Mouse (Mus musculus): ENCODE data around the gene Rab19. TPM values are rescaled to one million over a fixed set of nuclear protein-coding genes. Genes with fewer than 3 reads are reported as not detected.

Gene Rab19
- polyA plus RNA-seq, 1 experiment from 2014 or later, result 6.1 TPM

DNA sequence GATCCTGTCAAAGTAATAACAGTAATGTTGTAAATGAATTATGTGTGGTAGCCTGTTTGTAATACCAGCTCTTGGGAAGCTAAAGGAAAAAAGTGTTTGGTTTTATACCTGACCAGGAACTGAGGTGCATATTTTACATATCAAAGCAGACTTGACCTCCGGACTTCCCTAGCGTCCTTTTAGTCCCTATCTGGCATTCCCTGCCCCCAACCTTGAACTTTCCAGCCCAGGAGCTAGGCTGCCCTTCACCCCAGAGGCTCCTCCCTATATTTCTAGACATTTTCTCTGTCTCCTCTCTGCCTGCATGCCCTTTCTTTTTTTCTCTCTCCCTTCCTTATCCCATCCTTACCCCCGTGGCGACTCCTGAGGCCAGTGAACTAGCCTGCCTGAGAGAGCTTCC is 39.9 kb downstream of the Rab19 start:
- Histone ChIP-seq H3K9me3 (no peaks in the 10 kb centered on the region), H3K27ac (no peak overlapping the region), H3K27me3 (replicated peaks) (no peaks in the 10 kb centered on the region; the same call in 1 of the 2 replicates), H3K4me3 (replicated peaks) (no peak overlapping the region), H3K36me3 (no peaks in the 10 kb centered on the region), H3K4me1 (replicated peaks) (no peaks in the 10 kb centered on the region; the same call in 1 of the 2 replicates), H3K4me2 (replicated peaks) (no peak overlapping the region), H3K9ac (no peak overlapping the region)
- 47% methylated on average over 4 of the region's 4 CpGs for WGBS
- no peak for ATAC-seq

DNA sequence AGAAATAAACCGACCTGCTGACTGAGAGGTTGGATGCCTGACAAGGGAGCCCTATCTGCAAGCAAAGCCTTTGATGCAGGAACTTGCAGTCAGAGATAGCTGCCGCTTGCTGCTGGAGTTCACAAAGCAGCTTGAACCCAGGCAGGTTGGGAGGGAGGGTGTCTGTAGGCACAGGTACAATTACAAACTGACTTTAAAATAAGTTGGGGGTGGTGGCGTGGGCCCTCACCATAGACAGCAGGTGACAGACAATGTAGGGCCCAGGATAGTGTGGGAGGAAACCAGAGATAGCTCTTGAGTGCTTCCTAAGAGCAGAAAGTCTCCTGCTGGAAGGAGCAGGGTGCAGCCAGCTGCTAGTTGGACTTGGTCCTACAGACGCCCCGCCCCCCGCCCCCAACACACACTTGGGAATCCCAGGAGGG is 42.2 kb downstream of the Rab19 start:
- H3K27ac ChIP-seq, result no peak overlapping the region
- no peaks in the 10 kb centered on the region for H3K9me3 ChIP-seq
- ATAC-seq, result no peak
- H3K4me2 ChIP-seq (replicated peaks), result no peak overlapping the region
- 54% methylated on average over 6 of the region's 6 CpGs for WGBS
- no peaks in the 10 kb centered on the region for H3K36me3 ChIP-seq
- no peaks in the 10 kb centered on the region; the same call in 1 of the 2 replicates for H3K27me3 ChIP-seq (replicated peaks)
- no peaks in the 10 kb centered on the region; the same call in 1 of the 2 replicates for H3K4me1 ChIP-seq (replicated peaks)
- H3K4me3 ChIP-seq (replicated peaks), result no peak overlapping the region
- no peak overlapping the region for H3K9ac ChIP-seq

DNA sequence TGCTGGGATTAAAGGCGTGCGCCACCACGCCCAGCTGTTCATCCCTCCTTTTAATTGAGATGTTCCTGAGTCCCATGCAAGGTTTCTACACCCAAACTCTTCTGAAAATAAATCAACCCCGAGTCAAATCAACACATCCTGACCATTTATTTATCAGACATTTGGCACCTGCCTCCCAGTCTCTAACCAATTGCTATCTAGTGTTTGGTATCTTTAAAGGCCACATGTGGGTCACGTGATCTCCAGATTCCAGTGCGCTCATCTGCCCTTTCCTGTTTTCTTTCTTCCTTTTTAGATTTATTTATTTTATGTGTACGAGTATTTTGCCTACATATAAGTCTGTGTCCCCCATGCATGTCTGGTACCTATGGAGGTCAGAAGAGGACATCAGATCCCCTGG is 42.7 kb downstream of the Rab19 start:
- no peaks in the 10 kb centered on the region; the same call in 1 of the 2 replicates for H3K4me1 ChIP-seq (replicated peaks)
- no peak overlapping the region for H3K4me3 ChIP-seq (replicated peaks)
- H3K36me3 ChIP-seq, result no peaks in the 10 kb centered on the region
- no peak overlapping the region for H3K9ac ChIP-seq
- no peaks in the 10 kb centered on the region for H3K9me3 ChIP-seq
- no peak overlapping the region for H3K27ac ChIP-seq
- no peaks in the 10 kb centered on the region; the same call in 1 of the 2 replicates for H3K27me3 ChIP-seq (replicated peaks)
- no peak overlapping the region for H3K4me2 ChIP-seq (replicated peaks)
- 92% methylated on average over 7 of the region's 7 CpGs for WGBS
- no peak for ATAC-seq

DNA sequence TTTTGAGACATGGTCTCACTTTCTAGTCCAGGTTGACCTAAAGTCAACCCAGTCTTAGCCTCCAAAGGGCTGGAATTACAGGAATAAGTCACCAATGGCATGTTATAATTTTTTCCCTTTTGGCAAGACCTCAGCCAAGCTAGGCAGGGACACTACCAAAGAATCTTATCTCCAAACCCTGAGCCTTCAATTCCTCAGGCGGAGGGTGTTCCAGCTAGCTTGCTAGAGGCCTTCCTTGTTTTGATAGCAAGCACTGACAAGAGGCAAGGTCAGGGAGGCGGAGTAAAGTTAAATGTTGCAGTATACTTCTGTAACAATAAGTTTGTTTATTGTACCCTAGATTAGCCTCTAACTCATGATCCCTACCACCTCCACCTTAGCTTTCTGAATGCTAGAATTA is 44.2 kb downstream of the Rab19 start:
- H3K27me3 ChIP-seq (replicated peaks), result no peaks in the 10 kb centered on the region; the same call in 1 of the 2 replicates
- no peaks in the 10 kb centered on the region for H3K36me3 ChIP-seq
- H3K9ac ChIP-seq, result no peak overlapping the region
- no peaks in the 10 kb centered on the region for H3K4me1 ChIP-seq (replicated peaks)
- H3K27ac ChIP-seq, result no peak overlapping the region
- no peak overlapping the region for H3K4me2 ChIP-seq (replicated peaks)
- no peak for ATAC-seq
- no peaks in the 10 kb centered on the region for H3K9me3 ChIP-seq
- H3K4me3 ChIP-seq (replicated peaks), result no peak overlapping the region
- 84% methylated on average over 2 of the region's 2 CpGs for WGBS

DNA sequence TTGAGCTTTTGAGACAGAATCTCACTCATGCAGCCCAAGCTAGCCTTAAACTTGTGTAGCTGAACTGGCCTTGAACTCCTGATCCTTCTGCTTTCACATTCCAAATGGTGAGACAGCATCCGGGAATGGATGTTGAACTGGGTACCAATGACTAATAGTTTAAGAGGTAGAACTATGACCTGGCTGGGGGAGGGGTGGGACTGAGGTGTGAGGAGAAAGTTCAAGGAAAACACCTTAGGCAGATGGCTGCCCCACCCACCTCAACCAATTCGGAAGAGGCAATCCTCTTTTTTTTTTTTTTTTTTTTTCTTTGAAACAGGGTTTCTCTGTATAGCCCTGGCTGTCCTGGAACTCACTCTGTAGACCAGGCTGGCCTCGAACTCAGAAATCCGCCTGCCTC is 45.8 kb downstream of the Rab19 start:
- 74% methylated on average over 4 of the region's 4 CpGs for WGBS
- H3K9ac ChIP-seq, result no peak overlapping the region
- no peak for ATAC-seq

DNA sequence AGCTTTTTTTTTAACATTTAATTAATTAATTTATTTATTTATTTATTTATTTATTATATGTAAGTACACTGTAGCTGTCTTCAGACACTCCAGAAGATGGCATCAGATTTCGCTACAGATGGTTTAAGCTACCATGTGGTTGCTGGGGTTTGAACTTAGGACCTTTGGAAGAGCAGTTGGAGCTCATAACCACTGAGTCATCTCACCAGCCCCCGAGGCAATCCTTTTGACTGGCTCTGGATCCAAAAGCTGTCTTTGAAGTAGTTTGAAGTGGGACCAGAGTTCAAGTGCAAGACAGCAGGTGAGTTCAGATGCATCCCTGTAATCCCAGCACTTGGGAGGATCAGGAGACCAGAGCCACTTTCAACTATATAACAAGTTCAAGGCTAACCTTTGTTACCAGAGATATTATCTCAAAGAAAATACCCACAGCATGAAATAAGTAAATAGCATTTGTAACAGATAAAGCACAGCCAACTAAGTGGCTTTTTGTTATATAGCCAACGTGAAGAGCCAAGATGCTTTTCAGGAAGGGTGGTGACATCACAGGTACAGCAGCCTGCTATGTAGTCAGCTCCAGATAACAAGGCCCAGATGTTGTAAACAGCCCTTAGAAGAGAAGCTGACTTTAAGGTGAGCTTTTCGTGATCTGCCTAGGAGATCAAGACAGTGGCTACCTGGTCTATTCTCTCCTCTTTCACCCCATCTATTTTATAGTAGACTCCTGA is 46.5 kb downstream of the Rab19 start:
- H3K9ac ChIP-seq, result no peak overlapping the region
- H3K27ac ChIP-seq, result no peak overlapping the region
- H3K4me3 ChIP-seq (replicated peaks), result no peak overlapping the region
- no peaks in the 10 kb centered on the region for H3K9me3 ChIP-seq
- H3K4me2 ChIP-seq (replicated peaks), result no peak overlapping the region
- ATAC-seq, result no peak
- no peaks in the 10 kb centered on the region for H3K36me3 ChIP-seq
- 68% methylated on average over 4 of the region's 4 CpGs for WGBS
- H3K27me3 ChIP-seq (replicated peaks), result no peaks in the 10 kb centered on the region
- no peaks in the 10 kb centered on the region for H3K4me1 ChIP-seq (replicated peaks)

More for the DNA sequence above, 45.8 kb downstream of the Rab19 start:
- Histone ChIP-seq H3K4me2 (replicated peaks) (no peak overlapping the region), H3K27ac (no peak overlapping the region), H3K4me3 (replicated peaks) (no peak overlapping the region), H3K36me3 (no peaks in the 10 kb centered on the region), H3K27me3 (replicated peaks) (no peaks in the 10 kb centered on the region; the same call in 1 of the 2 replicates), H3K4me1 (replicated peaks) (no peaks in the 10 kb centered on the region), H3K9me3 (no peaks in the 10 kb centered on the region)

DNA sequence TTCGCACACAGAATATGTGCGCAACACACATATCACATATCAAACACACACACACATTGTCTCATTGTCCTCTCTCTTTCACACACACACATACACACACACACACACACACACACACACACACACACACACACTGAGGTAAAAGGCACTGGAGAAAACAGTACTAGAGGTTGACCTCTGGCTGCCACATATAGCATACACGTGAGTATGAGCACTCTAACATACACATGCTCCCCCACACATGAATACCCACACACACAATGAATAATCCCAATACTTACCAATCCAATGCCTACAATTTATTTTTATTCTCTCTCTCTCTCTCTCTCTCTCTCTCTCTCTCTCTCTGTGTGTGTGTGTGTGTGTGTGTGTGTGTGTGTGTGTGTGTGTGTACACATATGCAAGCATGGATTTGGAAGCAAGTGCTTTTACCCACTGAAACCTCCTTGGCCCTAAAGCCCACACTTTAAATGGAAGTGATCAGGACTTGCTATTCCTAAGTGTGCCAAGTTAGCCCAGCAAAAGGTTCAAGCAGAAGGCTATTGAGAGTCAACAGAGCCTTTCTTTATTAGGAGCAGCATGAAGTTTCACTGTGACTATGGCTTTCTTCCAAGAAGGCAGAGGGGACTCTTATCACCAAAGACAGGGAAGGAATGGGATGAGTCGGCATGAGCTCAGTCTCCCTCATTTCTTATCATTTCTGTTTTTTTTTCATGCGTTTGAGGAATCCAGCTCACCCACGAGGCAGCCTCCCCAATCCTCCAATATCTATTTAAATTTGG is 48.2 kb downstream of the Rab19 start:
- WGBS, result 70% methylated on average over 6 of the region's 6 CpGs
- no peaks in the 10 kb centered on the region for H3K36me3 ChIP-seq
- H3K27ac ChIP-seq, result no peak overlapping the region
- ATAC-seq, result no peak
- no peaks in the 10 kb centered on the region for H3K27me3 ChIP-seq (replicated peaks)
- no peaks in the 10 kb centered on the region for H3K4me1 ChIP-seq (replicated peaks)
- H3K4me2 ChIP-seq (replicated peaks), result no peak overlapping the region
- H3K4me3 ChIP-seq (replicated peaks), result no peak overlapping the region
- H3K9ac ChIP-seq, result no peak overlapping the region
- no peaks in the 10 kb centered on the region for H3K9me3 ChIP-seq

DNA sequence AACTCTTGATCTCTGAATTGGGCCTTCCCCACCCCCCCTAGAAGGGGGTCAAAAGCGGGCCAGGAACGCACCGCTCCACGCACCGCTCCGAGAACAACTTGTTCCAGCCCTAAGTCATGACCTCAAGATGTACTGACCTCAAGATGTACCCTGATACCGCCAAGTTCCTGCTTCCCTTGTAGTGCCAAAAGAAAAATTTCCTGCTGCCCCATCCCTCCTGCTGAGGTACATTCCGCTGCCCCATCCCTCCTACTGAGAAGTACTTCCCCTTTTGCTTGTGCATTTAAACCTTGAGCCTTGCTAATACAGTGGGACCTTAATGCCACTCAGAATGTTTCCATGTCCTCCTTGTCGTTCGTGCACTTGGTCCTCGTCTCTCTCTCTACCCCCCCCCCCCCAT is 49.7 kb downstream of the Rab19 start:
- Histone ChIP-seq H3K27ac (no peak overlapping the region), H3K4me3 (replicated peaks) (no peak overlapping the region), H3K4me2 (replicated peaks) (no peak overlapping the region), H3K4me1 (replicated peaks) (no peaks in the 10 kb centered on the region), H3K9ac (no peak overlapping the region), H3K27me3 (replicated peaks) (no peaks in the 10 kb centered on the region), H3K9me3 (no peaks in the 10 kb centered on the region), H3K36me3 (no peaks in the 10 kb centered on the region)
- 79% methylated on average over 11 of the region's 11 CpGs for WGBS
- no peak for ATAC-seq

DNA sequence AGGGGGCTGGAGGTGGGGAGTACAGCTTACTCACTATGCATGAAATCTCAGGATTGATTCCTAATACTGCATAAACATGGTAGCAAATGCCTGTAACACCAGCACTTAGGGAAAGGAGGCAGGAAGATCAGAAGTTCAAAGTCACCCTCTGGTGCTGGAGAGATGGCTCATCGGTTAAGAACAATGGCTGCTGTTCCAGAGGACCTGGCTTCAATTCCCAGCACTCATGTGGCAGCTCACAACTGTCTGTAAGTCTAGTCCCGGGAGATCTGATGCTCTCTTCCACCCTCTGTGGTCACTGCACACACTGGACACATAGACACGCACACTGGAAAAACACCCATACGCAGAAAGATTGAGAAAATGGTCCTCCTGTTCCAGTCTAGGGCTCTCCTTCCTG is 52.2 kb downstream of the Rab19 start:
- no peaks in the 10 kb centered on the region for H3K27me3 ChIP-seq (replicated peaks)
- no peak for ATAC-seq
- 82% methylated on average over 4 of the region's 4 CpGs for WGBS
- no peaks in the 10 kb centered on the region for H3K9me3 ChIP-seq
- H3K9ac ChIP-seq, result no peak overlapping the region
- no peak overlapping the region for H3K27ac ChIP-seq
- no peak overlapping the region for H3K4me3 ChIP-seq (replicated peaks)
- no peaks in the 10 kb centered on the region for H3K4me1 ChIP-seq (replicated peaks)
- no peak overlapping the region for H3K4me2 ChIP-seq (replicated peaks)
- H3K36me3 ChIP-seq, result no peaks in the 10 kb centered on the region

DNA sequence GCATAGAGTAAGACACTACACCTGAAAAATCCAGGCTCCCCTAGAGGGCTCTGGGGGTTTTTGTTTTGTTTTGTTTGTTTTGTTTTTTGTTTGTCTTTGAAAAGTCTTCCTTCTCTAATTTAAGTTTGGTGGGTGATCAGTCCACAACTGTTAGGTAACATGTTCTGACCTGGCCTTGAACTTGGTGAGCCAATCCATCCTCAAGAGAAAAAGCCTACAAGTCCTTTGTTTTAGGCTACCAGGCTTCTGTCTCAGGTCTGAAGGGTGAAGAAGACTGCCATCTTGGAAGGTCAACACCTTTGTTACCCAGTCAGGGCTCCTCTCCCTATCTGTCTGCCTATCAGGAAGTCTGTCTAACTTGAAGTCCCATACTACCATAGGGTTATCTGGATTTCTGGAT is 52.7 kb downstream of the Rab19 start:
- no peak overlapping the region for H3K4me2 ChIP-seq (replicated peaks)
- no peak overlapping the region for H3K4me3 ChIP-seq (replicated peaks)
- no peaks in the 10 kb centered on the region for H3K27me3 ChIP-seq (replicated peaks)
- H3K36me3 ChIP-seq, result no peaks in the 10 kb centered on the region
- no peak overlapping the region for H3K27ac ChIP-seq
- H3K9ac ChIP-seq, result no peak overlapping the region
- ATAC-seq, result peak; percentile 29
- no peaks in the 10 kb centered on the region for H3K4me1 ChIP-seq (replicated peaks)
- H3K9me3 ChIP-seq, result no peaks in the 10 kb centered on the region

DNA sequence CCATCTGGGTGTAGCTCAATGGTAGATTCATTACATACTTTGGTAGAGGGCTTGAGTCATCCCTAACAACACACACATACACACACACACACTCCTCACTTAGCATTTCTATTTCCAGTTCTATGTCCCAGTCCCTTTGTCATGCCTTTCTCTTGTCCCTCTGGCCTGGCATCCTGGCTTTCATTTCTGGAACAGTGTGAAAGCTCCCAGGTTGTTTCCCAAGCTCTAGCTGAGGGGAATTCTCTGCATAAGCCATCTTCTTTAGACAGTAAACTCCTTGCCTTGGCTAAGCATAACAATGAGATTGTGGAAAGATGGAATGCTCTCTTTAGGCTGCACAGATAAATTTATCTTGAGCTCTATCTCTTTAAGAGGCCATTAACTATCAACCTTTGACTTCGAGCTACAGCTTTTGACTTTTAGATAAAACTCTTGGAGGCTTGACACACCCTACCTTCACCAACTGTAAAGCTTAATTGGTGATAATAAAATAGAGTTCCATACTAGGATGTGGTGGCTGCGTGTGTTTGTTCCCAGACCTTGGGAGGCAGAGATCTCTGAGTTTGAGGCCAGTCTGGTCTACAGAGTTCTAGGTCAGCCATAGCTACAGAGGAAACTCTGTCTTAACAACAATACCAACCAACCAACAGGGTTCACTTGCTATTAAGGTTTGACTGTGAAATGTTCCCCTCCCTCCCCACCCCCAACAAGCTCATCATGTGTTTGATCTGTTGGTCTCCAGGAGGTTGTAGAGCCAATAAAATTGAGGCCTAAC is 53.3 kb downstream of the Rab19 start:
- H3K27ac ChIP-seq, result no peak overlapping the region
- H3K36me3 ChIP-seq, result no peaks in the 10 kb centered on the region
- WGBS, result 50% methylated on average over 2 of the region's 2 CpGs
- ATAC-seq, result peak; percentile 81
- H3K9ac ChIP-seq, result no peak overlapping the region
- no peak overlapping the region for H3K4me2 ChIP-seq (replicated peaks)
- H3K9me3 ChIP-seq, result no peaks in the 10 kb centered on the region
- no peaks in the 10 kb centered on the region for H3K4me1 ChIP-seq (replicated peaks)
- H3K27me3 ChIP-seq (replicated peaks), result no peaks in the 10 kb centered on the region
- H3K4me3 ChIP-seq (replicated peaks), result no peak overlapping the region

DNA sequence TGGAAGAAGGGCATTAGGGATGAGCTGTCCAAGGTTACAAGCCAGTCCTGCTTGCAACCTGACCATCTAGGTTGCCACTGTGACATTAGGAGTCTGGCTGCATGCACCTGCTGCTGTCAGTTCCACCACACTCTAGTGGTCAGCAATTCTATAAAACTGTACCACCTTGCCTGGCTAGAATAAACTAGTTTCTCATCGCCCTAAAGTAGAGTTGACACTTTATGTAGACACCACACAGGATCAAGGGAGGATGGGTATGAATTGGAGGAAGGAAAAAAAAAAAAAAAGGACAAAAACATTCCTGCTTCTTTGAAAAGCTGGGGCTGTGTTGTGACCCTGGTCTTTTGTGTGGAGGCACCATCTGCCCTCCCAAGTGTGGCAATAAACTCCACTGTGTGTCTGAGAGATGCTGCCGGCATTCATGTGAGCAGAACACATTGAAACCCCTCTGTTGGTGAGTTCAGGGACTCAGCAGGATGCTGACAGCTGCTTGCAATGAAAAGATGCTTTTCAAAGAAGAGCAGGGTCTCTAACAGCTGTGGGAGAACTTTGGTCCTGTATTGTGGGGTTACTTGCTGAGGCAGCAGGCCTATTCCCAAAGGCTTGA is 54.0 kb downstream of the Rab19 start:
- H3K36me3 ChIP-seq, result no peaks in the 10 kb centered on the region
- no peak overlapping the region for H3K4me2 ChIP-seq (replicated peaks)
- no peaks in the 10 kb centered on the region for H3K9me3 ChIP-seq
- no peak overlapping the region for H3K27ac ChIP-seq
- 70% methylated on average over 2 of the region's 2 CpGs for WGBS
- no peak overlapping the region for H3K9ac ChIP-seq
- peak; percentile 39 for ATAC-seq
- H3K4me1 ChIP-seq (replicated peaks), result no peaks in the 10 kb centered on the region
- H3K27me3 ChIP-seq (replicated peaks), result no peaks in the 10 kb centered on the region
- no peak overlapping the region for H3K4me3 ChIP-seq (replicated peaks)

Measured in intestine, embryonic 15.5 days (tissue).